Mouse (Mus musculus): ENCODE data around the gene Nfia. TPM values are rescaled to one million over a fixed set of nuclear protein-coding genes. Genes with fewer than 3 reads are reported as not detected.

The Nfia gene
- polyA plus RNA-seq, 1 experiment from 2014 or later: 31.1 TPM

GRCm38 (mm10) chr4:97805896-97806808 lies 33.6 kb downstream of the Nfia start:
- Histone ChIP-seq H3K4me2 (no peak overlapping the region), H3K4me3 (no peak overlapping the region), H3K9me3 (0 out of 2 replicates have a peak, but pooled peaks cover 4% of the 10 kb centered on the region), H3K36me3 (peaks cover 37% of the 10 kb centered on the region), H3K27ac (replicated peaks) (peak overlapping the region; percentile 17; the same call in 1 of the 2 replicates), H3K4me1 (peaks cover 42% of the 10 kb centered on the region), H3K27me3 (replicated peaks) (no peaks in the 10 kb centered on the region), H3K9ac (no peak overlapping the region)
- WGBS: 61% methylated on average over 7 of the region's 7 CpGs
- ATAC-seq (ENCODE audit: extremely low read depth, insufficient number of reproducible peaks, low FRiP score, low TSS enrichment): no peak

- Histone ChIP-seq H3K9me3 (0 out of 2 replicates have a peak, but pooled peaks cover 4% of the 10 kb centered on the region), H3K36me3 (peaks cover 29% of the 10 kb centered on the region), H3K4me1 (peaks cover 42% of the 10 kb centered on the region), H3K27me3 (replicated peaks) (no peaks in the 10 kb centered on the region), H3K27ac (replicated peaks) (no peak overlapping the region), H3K9ac (no peak overlapping the region), H3K4me2 (no peak overlapping the region), H3K4me3 (no peak overlapping the region)
- ATAC-seq (ENCODE audit: extremely low read depth, insufficient number of reproducible peaks, low FRiP score, low TSS enrichment): no peak
- 90% methylated on average over 2 of the region's 2 CpGs for WGBS
These were observed 34.4 kb downstream of the Nfia start for GRCm38 (mm10) chr4:97806924-97807323.

GRCm38 (mm10) chr4:97808885-97809284 lies 36.4 kb downstream of the Nfia start:
- Histone ChIP-seq H3K27ac (replicated peaks) (no peak overlapping the region), H3K36me3 (peaks cover 20% of the 10 kb centered on the region), H3K4me1 (peaks cover 54% of the 10 kb centered on the region), H3K9ac (no peak overlapping the region), H3K4me2 (no peak overlapping the region), H3K9me3 (no peaks in the 10 kb centered on the region), H3K4me3 (no peak overlapping the region), H3K27me3 (replicated peaks) (no peaks in the 10 kb centered on the region)
- no peak for ATAC-seq (ENCODE audit: extremely low read depth, insufficient number of reproducible peaks, low FRiP score, low TSS enrichment)
- WGBS: 71% methylated on average over 3 of the region's 3 CpGs

GRCm38 (mm10) chr4:97809582-97810295 lies 37.2 kb downstream of the Nfia start:
- H3K27ac ChIP-seq (replicated peaks): peak overlapping the region; percentile 48
- H3K36me3 ChIP-seq: peaks cover 20% of the 10 kb centered on the region
- no peak overlapping the region for H3K4me2 ChIP-seq
- no peaks in the 10 kb centered on the region for H3K27me3 ChIP-seq (replicated peaks)
- H3K4me3 ChIP-seq: no peak overlapping the region
- no peak for ATAC-seq (ENCODE audit: extremely low read depth, insufficient number of reproducible peaks, low FRiP score, low TSS enrichment)
- 75% methylated on average over 4 of the region's 4 CpGs for WGBS
- no peaks in the 10 kb centered on the region for H3K9me3 ChIP-seq
- no peak overlapping the region for H3K9ac ChIP-seq
- H3K4me1 ChIP-seq: peaks cover 60% of the 10 kb centered on the region

- Histone ChIP-seq H3K27me3 (replicated peaks) (no peaks in the 10 kb centered on the region), H3K9ac (no peak overlapping the region), H3K27ac (replicated peaks) (peak overlapping the region; percentile 48), H3K36me3 (peaks cover 20% of the 10 kb centered on the region), H3K4me3 (no peak overlapping the region), H3K4me1 (peaks cover 64% of the 10 kb centered on the region), H3K4me2 (no peak overlapping the region), H3K9me3 (no peaks in the 10 kb centered on the region)
- 58% methylated on average over 7 of the region's 7 CpGs for WGBS
- no peak for ATAC-seq (ENCODE audit: extremely low read depth, insufficient number of reproducible peaks, low FRiP score, low TSS enrichment)
These were observed 37.9 kb downstream of the Nfia start for GRCm38 (mm10) chr4:97810348-97810939.

- Histone ChIP-seq H3K9me3 (no peaks in the 10 kb centered on the region), H3K27ac (replicated peaks) (peak overlapping the region; percentile 85), H3K27me3 (replicated peaks) (no peaks in the 10 kb centered on the region), H3K4me1 (peaks cover 76% of the 10 kb centered on the region), H3K36me3 (peaks cover 13% of the 10 kb centered on the region; the same call in 1 of the 2 replicates), H3K4me2 (no peak overlapping the region), H3K4me3 (no peak overlapping the region), H3K9ac (no peak overlapping the region)
- no peak for ATAC-seq (ENCODE audit: extremely low read depth, insufficient number of reproducible peaks, low FRiP score, low TSS enrichment)
- 72% methylated on average over 5 of the region's 5 CpGs for WGBS
These were observed 40.5 kb downstream of the Nfia start for GRCm38 (mm10) chr4:97813035-97813434.

- no peaks in the 10 kb centered on the region for H3K9me3 ChIP-seq
- no peak overlapping the region for H3K4me3 ChIP-seq
- ATAC-seq (ENCODE audit: extremely low read depth, insufficient number of reproducible peaks, low FRiP score, low TSS enrichment): no peak
- H3K4me1 ChIP-seq: peaks cover 81% of the 10 kb centered on the region
- H3K36me3 ChIP-seq: peaks cover 12% of the 10 kb centered on the region; the same call in 1 of the 2 replicates
- no peaks in the 10 kb centered on the region for H3K27me3 ChIP-seq (replicated peaks)
- H3K9ac ChIP-seq: peak overlapping the region; percentile 37; the same call in 1 of the 2 replicates
- peak overlapping the region; percentile 85 for H3K27ac ChIP-seq (replicated peaks)
- 31% methylated on average over 4 of the region's 4 CpGs for WGBS
- peak overlapping the region; percentile 43 for H3K4me2 ChIP-seq
These were observed 41.5 kb downstream of the Nfia start for GRCm38 (mm10) chr4:97813996-97814395.

GRCm38 (mm10) chr4:97814515-97814914 lies 42.0 kb downstream of the Nfia start:
- H3K4me1 ChIP-seq: peaks cover 81% of the 10 kb centered on the region
- no peaks in the 10 kb centered on the region for H3K27me3 ChIP-seq (replicated peaks)
- ATAC-seq (ENCODE audit: extremely low read depth, insufficient number of reproducible peaks, low FRiP score, low TSS enrichment): no peak
- H3K9me3 ChIP-seq: no peaks in the 10 kb centered on the region
- H3K4me2 ChIP-seq: peak overlapping the region; percentile 43
- 0 out of 2 replicates have a peak overlapping the region, but pooled peaks have one; percentile 37 for H3K9ac ChIP-seq
- H3K27ac ChIP-seq (replicated peaks): peak overlapping the region; percentile 85
- 68% methylated on average over 7 of the region's 7 CpGs for WGBS
- no peak overlapping the region for H3K4me3 ChIP-seq
- peaks cover 7% of the 10 kb centered on the region; the same call in 1 of the 2 replicates for H3K36me3 ChIP-seq

GRCm38 (mm10) chr4:97816001-97816400 lies 43.5 kb downstream of the Nfia start:
- peaks cover 79% of the 10 kb centered on the region for H3K4me1 ChIP-seq
- no peaks in the 10 kb centered on the region for H3K27me3 ChIP-seq (replicated peaks)
- H3K36me3 ChIP-seq: peaks cover 3% of the 10 kb centered on the region; the same call in 1 of the 2 replicates
- no peak for ATAC-seq (ENCODE audit: extremely low read depth, insufficient number of reproducible peaks, low FRiP score, low TSS enrichment)
- H3K9ac ChIP-seq: no peak overlapping the region
- H3K27ac ChIP-seq (replicated peaks): no peak overlapping the region
- H3K4me3 ChIP-seq: no peak overlapping the region
- no peaks in the 10 kb centered on the region for H3K9me3 ChIP-seq
- H3K4me2 ChIP-seq: no peak overlapping the region

- Histone ChIP-seq H3K27ac (replicated peaks) (no peak overlapping the region; the same call in 1 of the 2 replicates), H3K4me1 (peaks cover 86% of the 10 kb centered on the region), H3K4me2 (no peak overlapping the region), H3K9ac (no peak overlapping the region), H3K36me3 (peaks cover 3% of the 10 kb centered on the region), H3K4me3 (no peak overlapping the region), H3K9me3 (no peaks in the 10 kb centered on the region), H3K27me3 (replicated peaks) (no peaks in the 10 kb centered on the region)
- ATAC-seq (ENCODE audit: extremely low read depth, insufficient number of reproducible peaks, low FRiP score, low TSS enrichment): no peak
- WGBS: 77% methylated on average over 3 of the region's 3 CpGs
These were observed 44.2 kb downstream of the Nfia start for GRCm38 (mm10) chr4:97816753-97817152.

GRCm38 (mm10) chr4:97817741-97818140 lies 45.2 kb downstream of the Nfia start:
- Histone ChIP-seq H3K9me3 (no peaks in the 10 kb centered on the region), H3K27ac (replicated peaks) (peak overlapping the region; percentile 56), H3K27me3 (replicated peaks) (no peaks in the 10 kb centered on the region), H3K4me2 (no peak overlapping the region), H3K4me1 (peaks cover 81% of the 10 kb centered on the region), H3K9ac (no peak overlapping the region), H3K4me3 (no peak overlapping the region), H3K36me3 (peaks cover 3% of the 10 kb centered on the region)
- WGBS: 74% methylated on average over 1 of the region's 1 CpGs
- no peak for ATAC-seq (ENCODE audit: extremely low read depth, insufficient number of reproducible peaks, low FRiP score, low TSS enrichment)
